8 mouse cellular contexts compared by ENCODE assay signal in genomic region chr8:107424597-107425229, GRCm38 (mm10). TPM values are rescaled to one million over a fixed set of nuclear protein-coding genes. Genes with fewer than 3 reads are reported as not detected.
DNase-seq lines count a peak whose midpoint lies in the region; ATAC-seq and TF ChIP-seq lines count a peak whose summit lies in the region.

TSS of gene Nob1 (minus strand) at chr8:107425051.

- TF ChIP-seq CTCF in layer of hippocampus, adult 2 months (conservative IDR thresholded peaks at IDR 0.05), result peak; percentile 99
- peak; percentile 99 for TF ChIP-seq CTCF in lung, embryonic 14.5 days (IDR thresholded peaks at IDR 0.05; ENCODE audit: low read depth)
- peak; percentile 98 for TF ChIP-seq CTCF in olfactory bulb, adult 2 months (IDR thresholded peaks at IDR 0.05; ENCODE audit: insufficient read depth, low read depth, low read length)
- TF ChIP-seq CTCF in thymus, adult 2 months (IDR thresholded peaks at IDR 0.05; ENCODE audit: borderline replicate concordance, control insufficient read depth, extremely low read depth, insufficient read depth, low read length, poor library complexity), result peak; percentile 99

- no peaks in the 10 kb centered on the region for H3K9me3 ChIP-seq in ES-E14 (ENCODE audit: control insufficient read depth, insufficient read depth, low read depth, low read length)
- no peaks in the 10 kb centered on the region for H3K9me3 ChIP-seq in forebrain, embryonic 16.5 days (ENCODE audit: control insufficient read depth, low read length)
- H3K9me3 ChIP-seq in lung, embryonic 14.5 days (ENCODE audit: low read depth, low read length), result no peaks in the 10 kb centered on the region

- H3K36me3 ChIP-seq in ES-E14 (ENCODE audit: control insufficient read depth, insufficient read depth, low read length, poor library complexity, severe bottlenecking), result peaks cover 29% of the 10 kb centered on the region
- H3K36me3 ChIP-seq in forebrain, embryonic 16.5 days (ENCODE audit: control insufficient read depth, insufficient read depth), result peaks cover 9% of the 10 kb centered on the region
- H3K36me3 ChIP-seq in lung, embryonic 14.5 days (ENCODE audit: insufficient read depth), result peaks cover 34% of the 10 kb centered on the region
- H3K36me3 ChIP-seq in thymus, adult 2 months (ENCODE audit: control insufficient read depth, insufficient read depth, low read length), result peaks cover 18% of the 10 kb centered on the region

- H3K27ac ChIP-seq in ES-E14 (ENCODE audit: insufficient read depth, low read depth, low read length, poor library complexity, severe bottlenecking), result no peak within 1 kb of the TSS; the same call in 1 of the 2 replicates
- H3K27ac ChIP-seq in forebrain, embryonic 16.5 days (ENCODE audit: low read length), result peak within 1 kb of the TSS; percentile 13; the same call in 1 of the 2 replicates
- peak within 1 kb of the TSS; percentile 90 for H3K27ac ChIP-seq in layer of hippocampus, adult 2 months
- peak within 1 kb of the TSS; percentile 39; the same call in 1 of the 2 replicates for H3K27ac ChIP-seq in lung, embryonic 14.5 days (ENCODE audit: low read depth)
- peak within 1 kb of the TSS; percentile 33; the same call in 1 of the 2 replicates for H3K27ac ChIP-seq in olfactory bulb, adult 2 months (ENCODE audit: insufficient read depth, low read depth, low read length)
- H3K27ac ChIP-seq in thymus, adult 2 months (ENCODE audit: control insufficient read depth, insufficient read depth, low read length), result no peak within 1 kb of the TSS

- peak within 1 kb of the TSS; percentile 95 for H3K4me2 ChIP-seq in forebrain, embryonic 16.5 days (ENCODE audit: low read length)
- H3K4me2 ChIP-seq in lung, embryonic 14.5 days, result peak within 1 kb of the TSS; percentile 70

- intact Hi-C loops in heart, postnatal 36 days (cut with DNase I), result loop anchor here (2.0 to 10.0 kb wide), 3 partner anchors 36 to 322 kb away; no protein-coding TSS in a partner anchor

- under 1% methylated on average over 50 of the region's 50 CpGs for WGBS in forebrain, embryonic 16.5 days
- under 1% methylated on average over 50 of the region's 50 CpGs for WGBS in lung, embryonic 14.5 days
- under 1% methylated on average over 50 of the region's 50 CpGs for WGBS in olfactory bulb, adult 2 months
- under 1% methylated on average over 50 of the region's 50 CpGs for WGBS in thymus, adult 2 months

- in situ Hi-C loops in ES-E14 (cut with MboI; ENCODE audit: low sequenced_read_pairs in 2 of 2, unreplicated experiment in 2 of 2), result no loop called here

- H3K27me3 ChIP-seq in forebrain, embryonic 16.5 days (replicated peaks; ENCODE audit: control insufficient read depth, insufficient read depth, low read length), result no peaks in the 10 kb centered on the region
- H3K27me3 ChIP-seq in lung, embryonic 14.5 days (ENCODE audit: insufficient read depth, low read length), result no peaks in the 10 kb centered on the region
- no peaks in the 10 kb centered on the region for H3K27me3 ChIP-seq in thymus, adult 2 months (ENCODE audit: control insufficient read depth, insufficient read depth, low read length)

- peak within 1 kb of the TSS; percentile 83 to 89 for H3K4me3 ChIP-seq in ES-E14 (ENCODE audit: insufficient read depth in 1 of 2, low read depth in 1 of 2, low read length in 2 of 2, poor library complexity in 1 of 2, severe bottlenecking in 1 of 2)
- H3K4me3 ChIP-seq in forebrain, embryonic 16.5 days (replicated peaks; ENCODE audit: low read length), result peak within 1 kb of the TSS; percentile 86
- H3K4me3 ChIP-seq in layer of hippocampus, adult 2 months, result peak within 1 kb of the TSS; percentile 98
- peak within 1 kb of the TSS; percentile 78 for H3K4me3 ChIP-seq in lung, embryonic 14.5 days (ENCODE audit: low read depth, low read length)
- peak within 1 kb of the TSS; percentile 92 for H3K4me3 ChIP-seq in olfactory bulb, adult 2 months (ENCODE audit: insufficient read depth, low read depth, low read length)
- peak within 1 kb of the TSS; percentile 74 for H3K4me3 ChIP-seq in thymus, adult 2 months (ENCODE audit: control insufficient read depth, insufficient read depth, low read length)

- ATAC-seq in forebrain, embryonic 16.5 days, result peak; percentile 100
- ATAC-seq in lung, embryonic 14.5 days (ENCODE audit: insufficient read depth), result peak; percentile 99

- DNase-seq in ES-E14 (ENCODE audit: low read depth, low spot score), result peak; percentile 95
- DNase-seq in cerebellum, adult 11-12 months, result peak; percentile 96
- DNase-seq in heart, postnatal 36 days, result peak; percentile 97 to 98
- peak; percentile 95 to 98 for DNase-seq in layer of hippocampus, adult 2 months (ENCODE audit: low spot score in 2 of 2)
- peak; percentile 99 for DNase-seq in lung, embryonic 14.5 days
- DNase-seq in thymus, adult 2 months, result peak; percentile 97

- H3K9ac ChIP-seq in ES-E14 (ENCODE audit: insufficient read depth, low read depth, low read length, poor library complexity, severe bottlenecking), result peak within 1 kb of the TSS; percentile 98
- peak within 1 kb of the TSS; percentile 72 for H3K9ac ChIP-seq in forebrain, embryonic 16.5 days (replicated peaks; ENCODE audit: low read depth, low read length)
- H3K9ac ChIP-seq in lung, embryonic 14.5 days, result peak within 1 kb of the TSS; percentile 77

- TF ChIP-seq POLR2A in olfactory bulb, adult 2 months (IDR thresholded peaks at IDR 0.05; ENCODE audit: insufficient read depth, low read depth, low read length), result peak; percentile 68; the same call in 1 of the 2 replicates
- TF ChIP-seq POLR2A in thymus, adult 2 months (IDR thresholded peaks at IDR 0.05; ENCODE audit: control insufficient read depth, extremely low read depth, insufficient read depth, low read length, poor library complexity), result peak; percentile 66

- peaks cover 2 to 7% of the 10 kb centered on the region in 2 experiments; a peak in 3 of 4 replicates for H3K4me1 ChIP-seq in ES-E14 (ENCODE audit: control insufficient read depth in 2 of 2, insufficient read depth in 2 of 2, low read length in 2 of 2, poor library complexity in 1 of 2)
- peaks cover 20% of the 10 kb centered on the region for H3K4me1 ChIP-seq in forebrain, embryonic 16.5 days (replicated peaks; ENCODE audit: control insufficient read depth, insufficient read depth, low read length)
- H3K4me1 ChIP-seq in lung, embryonic 14.5 days (ENCODE audit: insufficient read depth), result peaks cover 4% of the 10 kb centered on the region; the same call in 1 of the 2 replicates
- H3K4me1 ChIP-seq in olfactory bulb, adult 2 months (ENCODE audit: control insufficient read depth, insufficient read depth, low read length), result peaks cover 4% of the 10 kb centered on the region; the same call in 1 of the 2 replicates
- H3K4me1 ChIP-seq in thymus, adult 2 months (replicated peaks; ENCODE audit: control insufficient read depth, insufficient read depth, low read length), result peaks cover 6% of the 10 kb centered on the region

TF ChIP-seq in ES-E14, 5 proteins besides CTCF, POLR2A, EP300 and RAD21:
- TF ChIP-seq ZC3H11A (IDR thresholded peaks at IDR 0.05; ENCODE audit: borderline replicate concordance, low read depth, low read length) (peak; percentile 26; the same call in 1 of the 2 replicates), CHD2 (IDR thresholded peaks at IDR 0.05; ENCODE audit: low read depth, low read length) (no peak), HCFC1 (IDR thresholded peaks at IDR 0.05; ENCODE audit: borderline replicate concordance, insufficient read depth, low read length) (peak; percentile 64; the same call in 1 of the 2 replicates)

RNA-seq across cellular contexts. Expression of gene Nob1, which starts in this region (rescaled TPM):
- 81.8 and 85.5 TPM in 2 replicates for total RNA-seq in ES-E14 (2012; rRNA removed)
- 85.9 and 90.0 TPM in 2 replicates for polyA plus RNA-seq in forebrain, embryonic 16.5 days (2015; fragmentation: Nextera tagmentation; extraction: Ambion mirVana)
- 10 to 100 TPM; 21.6 to 24.1 TPM for total RNA-seq in heart, postnatal 36 days (2021)
- 10 to 100 TPM; 38.5 to 48.6 TPM for total RNA-seq in layer of hippocampus, adult 2 months (2021)
- polyA plus RNA-seq in lung, embryonic 14.5 days (2014; fragmentation: Nextera tagmentation; extraction: Ambion mirVana), result 73.9 and 82.0 TPM in 2 replicates
- polyA plus RNA-seq in olfactory bulb, adult 2 months (2012; ENCODE audit: insufficient read depth, insufficient read length, low replicate concordance, missing spikeins), result not detected in 2 replicates
- 46.5 and 52.2 TPM in 2 replicates for polyA plus RNA-seq in thymus, adult 2 months (2012; rRNA removed)

Comparison
In these comparisons a context has a peak if more than half of its experiments do, and no peak if none do; other contexts are left out.
1. RNA of gene Nob1 (polyA plus RNA-seq): 85.9 to 90.0 TPM in forebrain, embryonic 16.5 days, 73.9 to 82.0 TPM in lung, embryonic 14.5 days and 46.5 to 52.2 TPM in thymus, adult 2 months; not detected in olfactory bulb, adult 2 months; every median in the first group is over 10 times any median in the second.
2. H3K27ac ChIP-seq: peak in forebrain, embryonic 16.5 days (single experiment), layer of hippocampus, adult 2 months (single experiment), lung, embryonic 14.5 days (single experiment) and olfactory bulb, adult 2 months (single experiment); none in ES-E14 (single experiment) and thymus, adult 2 months (single experiment).
3. Peak in every context shown above with its lines, with median percentiles within 50 percentile points of each other: DNase-seq, H3K4me3 ChIP-seq, H3K9ac ChIP-seq and CTCF ChIP-seq.